Mouse (Mus musculus) heart, embryonic 11.5 days (tissue): ENCODE data around the gene Bend6. TPM values are rescaled to one million over a fixed set of nuclear protein-coding genes. Genes with fewer than 3 reads are reported as not detected.

Experiments used
- ATAC-seq: fragments of 200-750 bp; cut with Nextera tagmentation; replicated peaks from 2 replicates; pipeline ENCODE4 v1.8.0; 2017; ENCODE audit warnings: moderate library complexity; ENCODE audit not compliant: insufficient number of reproducible peaks, low FRiP score, low TSS enrichment
- H3K27ac ChIP-seq: fragments of 300-500 bp; sonication (generic); 2 replicates; pipeline ENCODE4 v1.5.1; 2014; ENCODE audit warnings: mild to moderate bottlenecking, low read depth, low read length
- H3K27me3 ChIP-seq: fragments of 300-500 bp; sonication (generic); 2 replicates; pipeline ENCODE4 v1.6.1; 2014; ENCODE audit warnings: mild to moderate bottlenecking, low read length, mixed read lengths; ENCODE audit not compliant: control insufficient read depth, insufficient read depth
- H3K36me3 ChIP-seq: fragments of 300-500 bp; sonication (generic); 2 replicates; pipeline ENCODE4 v1.6.1; 2014; ENCODE audit warnings: mild to moderate bottlenecking, low read length, moderate library complexity, mixed read lengths; ENCODE audit not compliant: control insufficient read depth, insufficient read depth
- H3K4me1 ChIP-seq: fragments of 300-500 bp; sonication (generic); 2 replicates; pipeline ENCODE4 v1.6.1; 2014; ENCODE audit warnings: low read length; ENCODE audit not compliant: control insufficient read depth, insufficient read depth
- H3K4me2 ChIP-seq: fragments of 300-500 bp; sonication (generic); 2 replicates; pipeline ENCODE4 v1.6.1; 2014; ENCODE audit warnings: mild to moderate bottlenecking, moderate library complexity
- H3K4me3 ChIP-seq: fragments of 300-500 bp; sonication (generic); 2 replicates; pipeline ENCODE4 v1.5.1; 2014; ENCODE audit warnings: low read depth, low read length
- H3K9ac ChIP-seq: fragments of 300-500 bp; sonication (generic); 2 replicates; pipeline ENCODE4 v1.6.1; 2014; ENCODE audit warnings: mild to moderate bottlenecking, low read depth, low read length, moderate library complexity
- H3K9me3 ChIP-seq: fragments of 300-500 bp; sonication (generic); replicated peaks from 2 replicates; pipeline ENCODE4 v1.6.1; 2016; ENCODE audit warnings: low read length; ENCODE audit not compliant: control insufficient read depth
- WGBS: fragments of 180-500 bp; shearing (Covaris S2); extraction: QIAGEN DNeasy Blood & Tissue Kit; methylation state at CpG from one replicate; pipeline ENCODE4 v1.1.7; 2014; ENCODE audit not compliant: insufficient replicate concordance; 5-methylcytosine and 5-hydroxymethylcytosine counted together
- polyA plus RNA-seq: library from polyadenylated mRNA; unstranded; fragments of >200 nt; fragmentation: Nextera tagmentation; extraction: Ambion mirVana; gene quantifications from 2 replicates; pipeline ENCODE4 v1.2.1, GENCODE M21; 2014

The Bend6 gene
- polyA plus RNA-seq, 1 experiment from 2014 or later: 4.5 TPM

DNA sequence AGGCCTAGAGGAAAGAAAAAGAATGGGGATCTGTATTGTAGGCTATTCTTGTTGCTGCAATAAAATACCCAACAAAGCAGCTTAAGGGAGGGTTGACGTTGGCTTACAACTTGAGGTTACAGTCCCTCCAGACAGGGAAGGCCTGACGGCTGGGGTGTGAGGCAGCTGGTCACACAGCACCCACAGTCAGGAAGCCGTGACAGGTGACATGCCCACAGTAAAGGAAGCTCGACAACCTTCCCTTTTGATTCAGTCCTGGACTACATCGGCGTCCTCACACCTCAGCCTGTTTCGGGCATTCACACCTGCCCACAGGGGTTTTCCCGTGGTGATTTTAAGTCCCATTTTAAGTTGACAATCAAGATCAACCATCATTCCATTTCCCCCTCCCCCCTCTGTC, 35.0 kb upstream of the Bend6 start:
- Histone ChIP-seq H3K9me3 (no peaks in the 10 kb centered on the region), H3K36me3 (no peaks in the 10 kb centered on the region), H3K27ac (no peak overlapping the region), H3K4me2 (no peak overlapping the region), H3K4me1 (peaks cover 16% of the 10 kb centered on the region), H3K9ac (no peak overlapping the region), H3K4me3 (no peak overlapping the region), H3K27me3 (no peaks in the 10 kb centered on the region)
- 81% methylated on average over 8 of the region's 8 CpGs for WGBS
- ATAC-seq: no peak

- WGBS: 82% methylated on average over 11 of the region's 11 CpGs
- Histone ChIP-seq H3K9me3 (no peaks in the 10 kb centered on the region), H3K4me3 (no peak overlapping the region)
Observed at GRCm38 (mm10) chr1:33940364-33940928, 32.8 kb upstream of the Bend6 start.

DNA sequence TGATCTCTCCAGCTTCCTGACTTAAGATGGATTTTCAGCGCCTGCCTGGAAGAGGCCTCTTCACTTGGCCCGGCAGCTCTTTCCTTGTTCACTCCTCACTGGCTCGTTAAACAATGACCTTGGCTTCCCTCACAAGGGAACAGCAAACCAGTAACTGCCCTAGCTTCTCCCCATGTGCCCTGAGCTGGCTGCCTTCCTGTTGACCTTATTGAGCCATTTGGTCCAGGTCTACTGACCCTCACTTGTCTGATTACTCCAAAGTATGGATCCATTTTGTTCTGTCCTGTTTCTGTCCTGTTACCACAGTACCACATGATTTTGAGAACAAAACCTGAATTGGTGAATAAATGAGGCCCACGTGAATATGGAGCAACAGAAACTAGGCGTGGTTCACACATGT, 32.2 kb upstream of the Bend6 start:
- Histone ChIP-seq H3K27ac (no peak overlapping the region), H3K36me3 (no peaks in the 10 kb centered on the region), H3K9me3 (no peaks in the 10 kb centered on the region), H3K4me3 (no peak overlapping the region), H3K4me1 (peaks cover 3% of the 10 kb centered on the region; the same call in 1 of the 2 replicates), H3K4me2 (no peak overlapping the region), H3K9ac (no peak overlapping the region), H3K27me3 (no peaks in the 10 kb centered on the region)
- 66% methylated on average over 5 of the region's 5 CpGs for WGBS
- ATAC-seq: no peak

More at GRCm38 (mm10) chr1:33940364-33940928, 32.8 kb upstream of the Bend6 start:
- H3K36me3 ChIP-seq: no peaks in the 10 kb centered on the region
- H3K27me3 ChIP-seq: no peaks in the 10 kb centered on the region
- no peak for ATAC-seq
- peaks cover 9% of the 10 kb centered on the region; the same call in 1 of the 2 replicates for H3K4me1 ChIP-seq
- no peak overlapping the region for H3K27ac ChIP-seq
- no peak overlapping the region for H3K9ac ChIP-seq
- no peak overlapping the region for H3K4me2 ChIP-seq

- H3K4me2 ChIP-seq: no peak overlapping the region
- H3K4me1 ChIP-seq: no peaks in the 10 kb centered on the region
- H3K27ac ChIP-seq: no peak overlapping the region
- H3K36me3 ChIP-seq: no peaks in the 10 kb centered on the region
- H3K4me3 ChIP-seq: no peak overlapping the region
- 76% methylated on average over 3 of the region's 3 CpGs for WGBS
- no peaks in the 10 kb centered on the region for H3K9me3 ChIP-seq
- no peak for ATAC-seq
- H3K27me3 ChIP-seq: no peaks in the 10 kb centered on the region
- H3K9ac ChIP-seq: no peak overlapping the region
Observed at GRCm38 (mm10) chr1:33935946-33936345, 28.3 kb upstream of the Bend6 start.

GRCm38 (mm10) chr1:33932845-33933499, 25.4 kb upstream of the Bend6 start:
- H3K9me3 ChIP-seq: no peaks in the 10 kb centered on the region
- no peaks in the 10 kb centered on the region for H3K27me3 ChIP-seq
- ATAC-seq: no peak
- H3K27ac ChIP-seq: no peak overlapping the region
- WGBS: 80% methylated on average over 14 of the region's 14 CpGs
- no peak overlapping the region for H3K4me2 ChIP-seq
- H3K36me3 ChIP-seq: no peaks in the 10 kb centered on the region
- H3K4me3 ChIP-seq: no peak overlapping the region
- no peak overlapping the region for H3K9ac ChIP-seq
- no peaks in the 10 kb centered on the region for H3K4me1 ChIP-seq

- Histone ChIP-seq H3K4me3 (no peak overlapping the region), H3K27ac (no peak overlapping the region), H3K4me1 (no peaks in the 10 kb centered on the region), H3K27me3 (no peaks in the 10 kb centered on the region), H3K36me3 (no peaks in the 10 kb centered on the region), H3K9ac (no peak overlapping the region), H3K9me3 (no peaks in the 10 kb centered on the region), H3K4me2 (no peak overlapping the region)
- no peak for ATAC-seq
- 82% methylated on average over 3 of the region's 3 CpGs for WGBS
Observed at GRCm38 (mm10) chr1:33932196-33932595, 24.6 kb upstream of the Bend6 start.

DNA sequence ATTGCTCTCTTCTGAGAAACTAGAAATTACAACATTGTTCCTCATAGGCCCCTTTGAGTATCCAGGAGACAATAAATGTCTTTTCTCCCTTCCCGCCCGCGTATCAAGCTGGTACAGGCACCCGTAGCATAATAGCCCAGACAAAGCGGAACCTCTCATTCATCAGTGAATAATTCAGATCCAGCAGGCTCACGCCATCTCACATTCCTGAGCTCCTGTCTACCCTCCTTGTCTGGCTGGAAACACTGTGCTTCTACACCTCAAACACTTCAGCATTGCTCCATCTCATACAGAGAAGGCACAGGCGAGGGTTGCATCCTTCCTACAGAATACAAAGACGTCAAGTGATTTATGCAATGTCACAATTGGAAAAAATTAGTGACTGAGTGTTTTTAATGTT, 24.2 kb upstream of the Bend6 start:
- H3K36me3 ChIP-seq: no peaks in the 10 kb centered on the region
- no peak overlapping the region for H3K4me2 ChIP-seq
- no peaks in the 10 kb centered on the region for H3K4me1 ChIP-seq
- 87% methylated on average over 8 of the region's 8 CpGs for WGBS
- ATAC-seq: no peak
- H3K9me3 ChIP-seq: no peaks in the 10 kb centered on the region
- no peak overlapping the region for H3K4me3 ChIP-seq
- no peak overlapping the region for H3K9ac ChIP-seq
- no peaks in the 10 kb centered on the region for H3K27me3 ChIP-seq
- no peak overlapping the region for H3K27ac ChIP-seq

DNA sequence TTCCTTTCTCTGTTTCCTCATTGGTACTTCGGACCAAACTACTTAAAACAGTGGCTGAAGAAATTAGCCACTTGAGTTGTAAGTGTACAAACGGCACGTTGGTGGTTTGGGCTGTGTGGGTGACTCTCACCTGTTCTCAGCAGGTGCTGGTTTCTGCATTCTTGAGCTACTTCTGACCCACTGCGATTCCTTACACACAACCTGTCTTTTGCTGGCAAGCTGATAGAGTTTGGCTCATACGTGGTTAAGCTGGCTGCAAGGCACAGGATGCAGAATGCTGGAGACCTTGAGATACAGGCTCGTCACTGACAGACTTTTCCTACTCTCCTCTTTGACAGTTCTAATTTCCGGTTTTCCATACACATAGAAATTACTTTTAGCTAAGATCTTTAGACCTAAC, 19.9 kb upstream of the Bend6 start:
- Histone ChIP-seq H3K4me2 (no peak overlapping the region), H3K9ac (no peak overlapping the region), H3K4me1 (no peaks in the 10 kb centered on the region), H3K36me3 (no peaks in the 10 kb centered on the region), H3K9me3 (no peaks in the 10 kb centered on the region), H3K4me3 (no peak overlapping the region), H3K27me3 (no peaks in the 10 kb centered on the region), H3K27ac (no peak overlapping the region)
- no peak for ATAC-seq
- WGBS: 85% methylated on average over 7 of the region's 7 CpGs

DNA sequence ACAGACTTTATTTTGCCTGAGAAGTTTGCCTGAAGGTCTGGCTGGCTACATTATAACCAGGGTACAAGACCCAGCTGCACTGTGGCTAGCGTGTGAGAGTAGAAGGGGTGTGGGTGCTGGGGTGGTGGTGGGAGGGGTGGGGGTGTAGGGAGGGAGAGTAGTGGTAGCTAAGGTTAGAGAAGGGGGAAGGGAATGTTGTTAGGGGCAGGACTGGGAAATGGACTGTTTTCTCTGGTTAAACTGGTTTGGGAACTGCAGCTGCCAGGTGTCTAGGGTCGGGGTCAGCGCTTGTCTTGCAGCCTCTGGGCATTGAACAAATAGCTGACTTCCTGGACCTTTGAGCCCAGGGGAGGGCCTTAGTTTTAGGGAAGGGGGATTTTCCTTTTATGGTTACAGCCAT, 17.7 kb upstream of the Bend6 start:
- no peak overlapping the region for H3K9ac ChIP-seq
- no peaks in the 10 kb centered on the region for H3K9me3 ChIP-seq
- 71% methylated on average over 3 of the region's 3 CpGs for WGBS
- no peaks in the 10 kb centered on the region for H3K4me1 ChIP-seq
- no peak overlapping the region for H3K27ac ChIP-seq
- no peak overlapping the region for H3K4me2 ChIP-seq
- H3K4me3 ChIP-seq: no peak overlapping the region
- no peaks in the 10 kb centered on the region for H3K36me3 ChIP-seq
- H3K27me3 ChIP-seq: no peaks in the 10 kb centered on the region
- no peak for ATAC-seq
